Mouse (Mus musculus): ENCODE data around the gene Abcc8. TPM values are rescaled to one million over a fixed set of nuclear protein-coding genes. Genes with fewer than 3 reads are reported as not detected.

The Abcc8 gene
- total RNA-seq, 1 experiment = 0.62 TPM

- Histone ChIP-seq H3K9me3 (ENCODE audit: control insufficient read depth, insufficient read depth, low read depth, low read length) (peaks cover 2% of the 10 kb centered on the region; the same call in 1 of the 2 replicates), H3K9ac (ENCODE audit: insufficient read depth, low read depth, low read length, poor library complexity, severe bottlenecking) (no peak overlapping the region), H3K4me1 (ENCODE audit: control insufficient read depth in 2 of 2, insufficient read depth in 2 of 2, low read length in 2 of 2, poor library complexity in 1 of 2) (no peaks in the 10 kb centered on the region), H3K36me3 (ENCODE audit: control insufficient read depth, insufficient read depth, low read length, poor library complexity, severe bottlenecking) (no peaks in the 10 kb centered on the region), H3K27ac (ENCODE audit: insufficient read depth, low read depth, low read length, poor library complexity, severe bottlenecking) (no peak overlapping the region), H3K4me3 (ENCODE audit: insufficient read depth in 1 of 2, low read depth in 1 of 2, low read length in 2 of 2, poor library complexity in 1 of 2, severe bottlenecking in 1 of 2) (no peak overlapping the region)
- in situ Hi-C loops (cut with MboI; ENCODE audit: low sequenced_read_pairs in 2 of 2, unreplicated experiment in 2 of 2) = no loop called here
- no peak for TF ChIP-seq HCFC1 (IDR thresholded peaks at IDR 0.05; ENCODE audit: borderline replicate concordance, insufficient read depth, low read length)
- TF ChIP-seq ZNF384 (IDR thresholded peaks at IDR 0.05; ENCODE audit: low read depth, low read length) = no peak
- no peak for TF ChIP-seq CHD2 (IDR thresholded peaks at IDR 0.05; ENCODE audit: low read depth, low read length)
- TF ChIP-seq ZC3H11A (IDR thresholded peaks at IDR 0.05; ENCODE audit: borderline replicate concordance, low read depth, low read length) = no peak
- TF ChIP-seq MAFK (IDR thresholded peaks at IDR 0.05; ENCODE audit: insufficient read depth, low read depth, low read length) = no peak
- no peak for DNase-seq (ENCODE audit: low read depth, low spot score)
These were observed 38.6 kb upstream of the Abcc8 start for GRCm38 (mm10) chr7:46218415-46218814.

DNA sequence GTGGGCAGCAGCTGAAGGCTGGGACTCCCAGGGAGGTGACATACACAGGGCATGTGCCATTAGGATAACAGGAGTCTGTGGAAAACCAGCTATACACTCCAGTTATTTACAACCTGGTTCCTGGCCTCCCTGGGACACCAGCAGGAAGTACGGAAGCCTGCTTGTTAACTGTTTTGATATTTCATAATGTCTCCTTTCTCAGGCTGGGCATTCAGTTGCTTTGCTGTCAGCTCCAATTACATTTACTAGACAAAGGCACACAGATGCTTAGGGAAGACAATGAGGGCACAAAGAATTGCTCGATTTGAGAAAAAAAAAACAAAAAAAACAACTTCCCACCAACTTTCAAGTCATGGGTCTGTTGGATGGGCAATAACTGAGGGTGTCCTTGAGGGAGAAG lies 36.6 kb upstream of the Abcc8 start:
- Histone ChIP-seq H3K36me3 (ENCODE audit: control insufficient read depth, insufficient read depth, low read length, poor library complexity, severe bottlenecking) (no peaks in the 10 kb centered on the region), H3K27ac (ENCODE audit: insufficient read depth, low read depth, low read length, poor library complexity, severe bottlenecking) (no peak overlapping the region), H3K4me3 (ENCODE audit: insufficient read depth in 1 of 2, low read depth in 1 of 2, low read length in 2 of 2, poor library complexity in 1 of 2, severe bottlenecking in 1 of 2) (no peak overlapping the region), H3K4me1 (ENCODE audit: control insufficient read depth in 2 of 2, insufficient read depth in 2 of 2, low read length in 2 of 2, poor library complexity in 1 of 2) (no peaks in the 10 kb centered on the region), H3K9me3 (ENCODE audit: control insufficient read depth, insufficient read depth, low read depth, low read length) (no peaks in the 10 kb centered on the region), H3K9ac (ENCODE audit: insufficient read depth, low read depth, low read length, poor library complexity, severe bottlenecking) (no peak overlapping the region)
- in situ Hi-C loops (cut with MboI; ENCODE audit: low sequenced_read_pairs in 2 of 2, unreplicated experiment in 2 of 2) = no loop called here
- DNase-seq (ENCODE audit: low read depth, low spot score) = no peak
- TF ChIP-seq ZC3H11A (IDR thresholded peaks at IDR 0.05; ENCODE audit: borderline replicate concordance, low read depth, low read length) = no peak
- no peak for TF ChIP-seq HCFC1 (IDR thresholded peaks at IDR 0.05; ENCODE audit: borderline replicate concordance, insufficient read depth, low read length)
- no peak for TF ChIP-seq ZNF384 (IDR thresholded peaks at IDR 0.05; ENCODE audit: low read depth, low read length)
- no peak for TF ChIP-seq MAFK (IDR thresholded peaks at IDR 0.05; ENCODE audit: insufficient read depth, low read depth, low read length)
- no peak for TF ChIP-seq CHD2 (IDR thresholded peaks at IDR 0.05; ENCODE audit: low read depth, low read length)

- Histone ChIP-seq H3K36me3 (ENCODE audit: control insufficient read depth, insufficient read depth, low read length, poor library complexity, severe bottlenecking) (no peaks in the 10 kb centered on the region), H3K27ac (ENCODE audit: insufficient read depth, low read depth, low read length, poor library complexity, severe bottlenecking) (no peak overlapping the region), H3K9ac (ENCODE audit: insufficient read depth, low read depth, low read length, poor library complexity, severe bottlenecking) (no peak overlapping the region), H3K9me3 (ENCODE audit: control insufficient read depth, insufficient read depth, low read depth, low read length) (no peaks in the 10 kb centered on the region), H3K4me3 (ENCODE audit: insufficient read depth in 1 of 2, low read depth in 1 of 2, low read length in 2 of 2, poor library complexity in 1 of 2, severe bottlenecking in 1 of 2) (no peak overlapping the region), H3K4me1 (ENCODE audit: control insufficient read depth in 2 of 2, insufficient read depth in 2 of 2, low read length in 2 of 2, poor library complexity in 1 of 2) (no peaks in the 10 kb centered on the region)
- no peak for DNase-seq (ENCODE audit: low read depth, low spot score)
- in situ Hi-C loops (cut with MboI; ENCODE audit: low sequenced_read_pairs in 2 of 2, unreplicated experiment in 2 of 2) = no loop called here
- TF ChIP-seq ZNF384 (IDR thresholded peaks at IDR 0.05; ENCODE audit: low read depth, low read length) = no peak
- no peak for TF ChIP-seq MAFK (IDR thresholded peaks at IDR 0.05; ENCODE audit: insufficient read depth, low read depth, low read length)
- TF ChIP-seq ZC3H11A (IDR thresholded peaks at IDR 0.05; ENCODE audit: borderline replicate concordance, low read depth, low read length) = no peak
- no peak for TF ChIP-seq CHD2 (IDR thresholded peaks at IDR 0.05; ENCODE audit: low read depth, low read length)
- TF ChIP-seq HCFC1 (IDR thresholded peaks at IDR 0.05; ENCODE audit: borderline replicate concordance, insufficient read depth, low read length) = no peak
These were observed 30.4 kb upstream of the Abcc8 start for GRCm38 (mm10) chr7:46210276-46210675.

DNA sequence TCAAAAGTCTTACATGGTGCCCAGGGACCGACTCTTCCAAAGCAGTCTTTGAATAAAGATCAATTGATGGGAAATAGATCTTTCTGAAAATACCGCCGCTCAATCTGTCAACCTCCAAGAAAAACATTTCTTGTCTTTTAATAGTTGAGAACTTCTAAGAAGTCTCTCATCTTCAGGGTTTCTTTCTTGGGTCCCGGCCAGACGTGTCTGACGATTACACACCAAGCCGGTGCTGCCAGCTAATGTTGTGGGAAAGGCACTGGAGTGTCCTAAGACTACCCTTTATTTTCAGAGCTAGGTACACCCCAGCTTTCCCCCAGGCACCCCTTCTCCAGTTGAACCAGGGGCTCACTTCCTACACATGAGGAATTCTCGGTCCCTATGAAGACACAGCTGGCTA lies 28.3 kb upstream of the Abcc8 start:
- no peak overlapping the region for H3K4me3 ChIP-seq (ENCODE audit: insufficient read depth in 1 of 2, low read depth in 1 of 2, low read length in 2 of 2, poor library complexity in 1 of 2, severe bottlenecking in 1 of 2)
- H3K4me1 ChIP-seq (ENCODE audit: control insufficient read depth in 2 of 2, insufficient read depth in 2 of 2, low read length in 2 of 2, poor library complexity in 1 of 2) = no peaks in the 10 kb centered on the region
- H3K9ac ChIP-seq (ENCODE audit: insufficient read depth, low read depth, low read length, poor library complexity, severe bottlenecking) = no peak overlapping the region
- H3K36me3 ChIP-seq (ENCODE audit: control insufficient read depth, insufficient read depth, low read length, poor library complexity, severe bottlenecking) = no peaks in the 10 kb centered on the region
- no peak for DNase-seq (ENCODE audit: low read depth, low spot score)
- no peak for TF ChIP-seq CHD2 (IDR thresholded peaks at IDR 0.05; ENCODE audit: low read depth, low read length)
- TF ChIP-seq MAFK (IDR thresholded peaks at IDR 0.05; ENCODE audit: insufficient read depth, low read depth, low read length) = no peak
- TF ChIP-seq HCFC1 (IDR thresholded peaks at IDR 0.05; ENCODE audit: borderline replicate concordance, insufficient read depth, low read length) = no peak
- TF ChIP-seq ZC3H11A (IDR thresholded peaks at IDR 0.05; ENCODE audit: borderline replicate concordance, low read depth, low read length) = no peak
- no peak for TF ChIP-seq ZNF384 (IDR thresholded peaks at IDR 0.05; ENCODE audit: low read depth, low read length)
- H3K27ac ChIP-seq (ENCODE audit: insufficient read depth, low read depth, low read length, poor library complexity, severe bottlenecking) = no peak overlapping the region
- in situ Hi-C loops (cut with MboI; ENCODE audit: low sequenced_read_pairs in 2 of 2, unreplicated experiment in 2 of 2) = no loop called here
- no peaks in the 10 kb centered on the region for H3K9me3 ChIP-seq (ENCODE audit: control insufficient read depth, insufficient read depth, low read depth, low read length)

- no peaks in the 10 kb centered on the region for H3K4me1 ChIP-seq (ENCODE audit: control insufficient read depth in 2 of 2, insufficient read depth in 2 of 2, low read length in 2 of 2, poor library complexity in 1 of 2)
- TF ChIP-seq ZC3H11A (IDR thresholded peaks at IDR 0.05; ENCODE audit: borderline replicate concordance, low read depth, low read length) = no peak
- TF ChIP-seq ZNF384 (IDR thresholded peaks at IDR 0.05; ENCODE audit: low read depth, low read length) = no peak
- TF ChIP-seq MAFK (IDR thresholded peaks at IDR 0.05; ENCODE audit: insufficient read depth, low read depth, low read length) = no peak
- no peak for TF ChIP-seq CHD2 (IDR thresholded peaks at IDR 0.05; ENCODE audit: low read depth, low read length)
- no peak for TF ChIP-seq HCFC1 (IDR thresholded peaks at IDR 0.05; ENCODE audit: borderline replicate concordance, insufficient read depth, low read length)
- no peak overlapping the region for H3K27ac ChIP-seq (ENCODE audit: insufficient read depth, low read depth, low read length, poor library complexity, severe bottlenecking)
- no peak overlapping the region for H3K9ac ChIP-seq (ENCODE audit: insufficient read depth, low read depth, low read length, poor library complexity, severe bottlenecking)
- no peak overlapping the region for H3K4me3 ChIP-seq (ENCODE audit: insufficient read depth in 1 of 2, low read depth in 1 of 2, low read length in 2 of 2, poor library complexity in 1 of 2, severe bottlenecking in 1 of 2)
- no peaks in the 10 kb centered on the region for H3K9me3 ChIP-seq (ENCODE audit: control insufficient read depth, insufficient read depth, low read depth, low read length)
- H3K36me3 ChIP-seq (ENCODE audit: control insufficient read depth, insufficient read depth, low read length, poor library complexity, severe bottlenecking) = no peaks in the 10 kb centered on the region
- no peak for DNase-seq (ENCODE audit: low read depth, low spot score)
- in situ Hi-C loops (cut with MboI; ENCODE audit: low sequenced_read_pairs in 2 of 2, unreplicated experiment in 2 of 2) = no loop called here
These were observed 24.9 kb upstream of the Abcc8 start for GRCm38 (mm10) chr7:46204775-46205174.
